Mouse (Mus musculus) neural tube, embryonic 13.5 days (tissue): ENCODE results near the gene Ly6g6d. TPM values are rescaled to one million over a fixed set of nuclear protein-coding genes. Genes with fewer than 3 reads are reported as not detected.

ENCODE experiments used
- ATAC-seq: fragments of 200-750 bp; cut with Nextera tagmentation; 2 replicates; pipeline ENCODE4 v1.8.0; 2017; ENCODE audit warnings: low read depth, mild to moderate bottlenecking, moderate TSS enrichment, moderate library complexity
- H3K27ac ChIP-seq: fragments of 300-500 bp; sonication (generic); replicated peaks from 2 replicates; pipeline ENCODE4 v1.5.1; 2015; ENCODE audit warnings: moderate library complexity, mild to moderate bottlenecking, inconsistent platforms
- H3K27me3 ChIP-seq: fragments of 300-500 bp; sonication (generic); 2 replicates; pipeline ENCODE4 v1.6.1; 2015; ENCODE audit warnings: mild to moderate bottlenecking, inconsistent platforms
- H3K36me3 ChIP-seq: fragments of 300-500 bp; sonication (generic); 2 replicates; pipeline ENCODE4 v1.6.1; 2015; ENCODE audit warnings: mild to moderate bottlenecking, inconsistent platforms
- H3K4me1 ChIP-seq: fragments of 300-500 bp; sonication (generic); replicated peaks from 2 replicates; pipeline ENCODE4 v1.6.1; 2015; ENCODE audit warnings: inconsistent platforms
- H3K4me2 ChIP-seq: fragments of 300-500 bp; sonication (generic); 2 replicates; pipeline ENCODE4 v1.6.1; 2015; ENCODE audit warnings: inconsistent platforms, mild to moderate bottlenecking, moderate library complexity
- H3K4me3 ChIP-seq: fragments of 300-500 bp; sonication (generic); 2 replicates; pipeline ENCODE4 v1.5.1; 2015; ENCODE audit warnings: mild to moderate bottlenecking, inconsistent platforms
- H3K9ac ChIP-seq: fragments of 300-500 bp; sonication (generic); 2 replicates; pipeline ENCODE4 v1.6.1; 2015; ENCODE audit warnings: moderate library complexity, mild to moderate bottlenecking, inconsistent platforms
- H3K9me3 ChIP-seq: fragments of 300-500 bp; sonication (generic); 2 replicates; pipeline ENCODE4 v1.6.1; 2016; ENCODE audit warnings: inconsistent platforms
- WGBS: fragments of 180-500 bp; shearing (Covaris S2); methylation state at CpG from one replicate; pipeline ENCODE4 v1.1.7; 2015; 5-methylcytosine and 5-hydroxymethylcytosine counted together
- polyA plus RNA-seq: library from polyadenylated mRNA; unstranded; fragments of >200 nt; fragmentation: Nextera tagmentation; extraction: Ambion mirVana; gene quantifications from 2 replicates; pipeline ENCODE4 v1.2.1, GENCODE M21; 2015

Gene Ly6g6d
- polyA plus RNA-seq, 1 experiment from 2014 or later: 0.95 TPM

DNA sequence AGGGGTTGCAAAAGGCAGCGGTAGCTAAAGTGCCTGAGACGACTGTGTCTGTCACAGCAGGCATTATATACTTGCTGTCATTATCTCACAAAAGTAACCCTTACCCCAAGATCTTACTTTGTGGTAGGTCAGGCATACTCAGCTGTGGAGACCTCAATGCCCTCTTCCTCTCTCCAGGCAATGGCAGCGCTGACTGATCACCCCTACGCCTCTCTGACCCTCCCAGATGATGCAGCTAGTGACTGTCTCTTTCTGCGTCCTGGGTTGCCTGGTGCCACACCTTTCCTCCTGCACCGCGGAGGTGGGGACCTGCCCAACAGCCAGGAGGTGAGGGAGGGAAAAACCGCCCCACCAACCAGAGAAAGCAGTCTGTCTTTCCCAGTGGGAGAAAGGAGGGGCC, 16.6 kb downstream of the Ly6g6d start:
- no peak overlapping the region for H3K4me3 ChIP-seq
- 78% methylated on average over 8 of the region's 8 CpGs for WGBS
- H3K27me3 ChIP-seq: peaks cover 36% of the 10 kb centered on the region
- H3K27ac ChIP-seq: no peak overlapping the region
- H3K4me1 ChIP-seq: peaks cover 43% of the 10 kb centered on the region
- no peaks in the 10 kb centered on the region for H3K9me3 ChIP-seq
- H3K4me2 ChIP-seq: no peak overlapping the region
- no peak overlapping the region for H3K9ac ChIP-seq
- ATAC-seq: no peak
- peaks cover 27% of the 10 kb centered on the region for H3K36me3 ChIP-seq

DNA sequence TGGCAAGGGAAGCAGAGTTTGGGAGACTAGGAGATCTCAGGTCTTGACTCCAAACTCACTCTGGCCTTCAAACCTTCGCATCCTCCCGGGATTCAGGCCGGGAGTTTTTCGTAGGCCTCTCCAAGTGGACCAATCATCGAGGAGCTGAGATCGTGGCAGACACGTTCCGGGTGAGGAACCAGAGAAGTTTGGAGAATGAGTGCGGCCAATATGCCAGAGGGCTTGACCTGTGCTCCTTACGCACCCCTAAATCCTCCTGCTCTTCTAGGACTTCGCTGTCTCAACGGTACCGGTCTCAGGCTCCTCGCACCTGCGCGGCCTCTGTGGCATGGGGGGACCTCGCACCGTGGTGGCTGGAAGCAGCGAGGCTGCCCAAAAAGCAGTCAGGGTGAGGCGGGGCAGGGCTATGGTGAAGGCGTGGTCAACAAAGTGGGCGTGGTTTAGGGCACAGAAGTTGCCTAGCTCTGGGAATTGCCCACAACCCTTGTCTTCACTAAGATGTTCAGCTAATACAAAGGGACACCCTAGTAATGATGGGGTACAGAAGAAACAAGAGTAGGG, 17.0 kb downstream of the Ly6g6d start:
- WGBS: 52% methylated on average over 22 of the region's 22 CpGs
- Histone ChIP-seq H3K4me3 (peak overlapping the region; percentile 79), H3K4me1 (peaks cover 43% of the 10 kb centered on the region), H3K4me2 (peak overlapping the region; percentile 94), H3K36me3 (peaks cover 32% of the 10 kb centered on the region), H3K27me3 (peaks cover 31% of the 10 kb centered on the region), H3K27ac (no peak overlapping the region), H3K9me3 (no peaks in the 10 kb centered on the region), H3K9ac (peak overlapping the region; percentile 87)
- no peak for ATAC-seq

DNA sequence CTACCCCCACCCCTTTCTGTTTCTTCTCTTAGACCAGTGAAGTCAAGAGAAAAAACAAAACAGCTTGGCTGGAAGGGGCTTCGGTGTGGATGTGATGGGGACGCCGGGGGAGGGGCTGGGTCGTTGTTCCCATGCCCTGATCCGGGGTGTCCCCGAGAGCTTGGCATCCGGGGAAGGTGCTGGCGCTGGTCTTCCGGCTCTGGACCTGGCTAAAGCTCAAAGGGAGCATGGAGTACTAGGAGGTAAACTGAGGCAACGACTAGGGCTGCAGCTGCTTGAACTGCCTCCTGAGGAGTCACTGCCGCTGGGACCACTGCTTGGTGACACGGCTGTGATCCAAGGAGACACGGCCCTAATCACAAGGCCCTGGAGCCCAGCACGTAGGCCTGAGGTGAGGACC, 17.8 kb downstream of the Ly6g6d start:
- ATAC-seq: no peak
- Histone ChIP-seq H3K27me3 (peaks cover 24% of the 10 kb centered on the region), H3K9me3 (no peaks in the 10 kb centered on the region), H3K4me1 (peaks cover 37% of the 10 kb centered on the region), H3K36me3 (peaks cover 36% of the 10 kb centered on the region), H3K27ac (no peak overlapping the region), H3K9ac (peak overlapping the region; percentile 87), H3K4me3 (peak overlapping the region; percentile 79), H3K4me2 (peak overlapping the region; percentile 94)
- whole genome bisulfite sequencing: 29% methylated on average over 14 of the region's 14 CpGs

DNA sequence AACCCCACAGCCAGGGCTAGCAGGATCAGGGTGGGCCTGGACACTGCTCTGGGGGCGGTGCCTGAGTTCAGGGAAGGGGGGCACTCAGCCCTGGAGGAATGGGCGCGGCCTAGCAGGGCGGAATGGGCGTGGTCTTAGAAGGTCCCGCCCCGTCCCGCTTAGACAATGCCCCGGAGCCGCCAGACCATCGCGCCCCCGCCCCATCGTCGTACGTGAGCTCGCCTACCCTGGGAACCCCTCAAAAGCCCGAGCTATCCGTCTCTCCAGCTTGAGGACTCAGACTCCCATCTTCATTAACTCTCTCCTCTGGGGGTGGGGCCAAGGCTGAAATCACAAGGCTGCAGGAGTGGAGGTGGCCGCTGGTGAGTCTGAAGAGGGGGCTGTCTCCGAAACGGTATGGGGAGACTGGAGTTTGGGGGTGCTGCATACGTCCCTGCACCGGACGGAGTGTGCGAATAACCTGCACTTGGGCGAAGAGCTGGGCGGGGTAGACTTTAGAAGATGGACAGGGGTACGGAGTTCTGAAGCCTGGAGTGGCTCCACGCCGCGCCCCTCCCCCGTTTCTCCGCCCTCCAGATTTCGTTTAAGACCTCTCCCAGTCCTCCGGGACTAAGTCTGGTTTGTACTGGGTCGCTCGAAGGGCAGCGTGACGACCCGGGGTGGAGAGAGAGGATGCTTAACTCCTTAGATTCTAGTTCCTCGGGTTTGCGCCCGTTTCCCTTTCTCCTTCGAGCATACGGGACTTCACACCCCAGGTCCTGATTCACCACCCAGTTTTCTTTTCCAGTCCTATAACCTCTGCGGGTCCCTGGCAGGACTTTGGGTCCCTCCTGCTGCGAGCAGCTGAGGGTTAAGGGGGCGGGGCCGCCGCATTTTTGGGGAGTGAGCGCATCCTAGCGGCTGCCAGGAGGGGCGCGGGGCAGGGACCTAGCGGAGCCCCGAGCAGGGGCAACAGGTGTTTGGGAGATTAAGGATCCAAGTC, 18.7 kb downstream of the Ly6g6d start, which contains the start of gene Ddah2:
Gene Ddah2, plus strand, starts transcription at position 125 of the 982 bp plus-strand sequence.
- Histone ChIP-seq H3K36me3 (peaks cover 38% of the 10 kb centered on the region), H3K27ac (peak within 1 kb of the TSS; percentile 87), H3K9ac (peak within 1 kb of the TSS; percentile 87), H3K4me3 (peak within 1 kb of the TSS; percentile 79), H3K4me2 (peak within 1 kb of the TSS; percentile 94), H3K4me1 (peaks cover 30% of the 10 kb centered on the region), H3K9me3 (no peaks in the 10 kb centered on the region), H3K27me3 (peaks cover 15% of the 10 kb centered on the region)
- WGBS: under 1% methylated on average over 57 of the region's 57 CpGs
- ATAC-seq: peak; percentile 94

DNA sequence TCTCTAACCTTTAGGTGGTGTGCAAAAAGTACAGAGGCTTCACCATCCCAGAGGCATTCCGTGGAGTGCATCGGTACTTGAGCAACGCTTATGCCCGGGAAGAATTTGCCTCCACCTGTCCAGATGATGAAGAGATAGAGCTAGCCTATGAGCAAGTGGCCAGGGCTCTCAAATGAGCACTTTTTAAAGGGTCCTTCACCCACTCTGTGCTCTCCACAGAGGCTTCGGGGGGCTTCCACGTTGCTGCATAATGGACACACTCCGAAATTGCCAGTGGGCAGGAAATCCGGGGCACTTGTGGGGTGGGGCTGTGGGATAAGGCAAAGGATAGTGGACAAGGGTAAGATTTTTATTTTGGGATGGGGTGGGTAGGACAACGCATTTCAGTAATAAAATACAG, 19.5 kb downstream of the Ly6g6d start:
- 67% methylated on average over 9 of the region's 9 CpGs for WGBS

DNA sequence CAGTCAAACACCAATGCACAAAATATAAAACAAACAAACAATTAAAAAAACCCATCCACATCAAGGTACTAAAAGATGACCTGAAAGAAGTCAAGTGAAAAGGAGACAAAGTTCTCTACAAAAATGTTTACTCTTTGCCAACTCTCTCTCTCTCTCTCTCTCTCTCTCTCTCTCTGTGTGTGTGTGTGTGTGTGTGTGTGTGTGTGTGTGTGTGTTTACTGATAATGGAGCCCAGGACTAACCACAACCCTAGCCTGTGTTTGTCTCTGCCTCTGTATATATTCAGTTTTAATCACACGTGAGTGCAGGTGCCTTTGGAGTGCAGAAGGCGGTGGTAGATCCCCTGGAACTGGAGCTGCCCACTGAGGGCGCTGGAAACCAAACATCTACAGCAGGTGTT, 20.8 kb downstream of the Ly6g6d start:
- H3K9me3 ChIP-seq: no peaks in the 10 kb centered on the region
- peaks cover 39% of the 10 kb centered on the region for H3K4me1 ChIP-seq
- H3K27me3 ChIP-seq: no peaks in the 10 kb centered on the region
- no peak overlapping the region for H3K4me3 ChIP-seq
- no peak for ATAC-seq
- H3K36me3 ChIP-seq: peaks cover 38% of the 10 kb centered on the region
- H3K27ac ChIP-seq: no peak overlapping the region
- H3K9ac ChIP-seq: no peak overlapping the region
- no peak overlapping the region for H3K4me2 ChIP-seq
- WGBS: 79% methylated on average over 3 of the region's 3 CpGs

More for the DNA sequence above, 19.5 kb downstream of the Ly6g6d start:
- Histone ChIP-seq H3K36me3 (peaks cover 41% of the 10 kb centered on the region), H3K4me3 (peak overlapping the region; percentile 79), H3K4me2 (peak overlapping the region; percentile 94), H3K9ac (peak overlapping the region; percentile 87), H3K27me3 (peaks cover 6% of the 10 kb centered on the region), H3K9me3 (no peaks in the 10 kb centered on the region), H3K27ac (peak overlapping the region; percentile 87), H3K4me1 (peaks cover 30% of the 10 kb centered on the region)
- 0 out of 2 replicates have a peak, but pooled peaks have one; percentile 0 for ATAC-seq

DNA sequence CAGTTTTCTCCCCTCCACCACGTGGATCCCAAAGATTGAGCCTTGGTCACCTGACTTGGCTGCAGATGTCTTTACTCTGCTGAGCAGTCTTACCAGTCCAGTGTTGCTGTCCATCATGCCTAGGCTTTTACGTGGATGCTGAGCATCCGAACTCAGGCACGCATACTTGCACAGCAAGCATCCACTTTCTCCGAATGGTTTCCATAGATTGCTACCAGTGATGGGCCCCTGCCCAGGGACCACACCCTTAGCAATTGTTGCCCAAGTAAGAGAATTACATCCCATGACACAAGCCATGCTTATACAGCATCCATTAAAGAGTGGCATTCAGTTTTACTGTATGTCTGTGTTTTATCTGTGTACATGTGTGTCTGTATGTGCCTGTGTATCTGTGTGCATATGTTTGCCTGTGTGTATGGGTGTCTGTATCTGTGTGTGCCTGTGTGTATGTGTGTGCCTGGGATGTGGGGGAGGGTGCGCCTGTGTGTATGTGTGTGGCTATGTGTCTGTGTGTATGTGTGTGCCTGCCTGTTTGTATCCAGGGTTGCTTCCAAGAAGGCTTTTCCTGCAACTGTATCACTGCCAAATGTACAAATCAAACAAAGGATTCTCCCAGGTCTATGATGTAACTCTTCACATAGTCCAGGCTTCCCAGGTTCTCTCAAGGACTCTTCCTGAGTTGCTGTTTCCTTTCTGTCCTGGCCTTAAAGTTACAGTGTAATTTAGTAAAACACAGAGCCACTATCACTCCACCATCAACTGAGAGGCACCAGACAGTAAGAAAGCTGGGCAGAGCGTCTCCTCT, 22.0 kb downstream of the Ly6g6d start:
- Histone ChIP-seq H3K27me3 (no peaks in the 10 kb centered on the region), H3K4me2 (no peak overlapping the region), H3K9ac (no peak overlapping the region), H3K36me3 (peaks cover 28% of the 10 kb centered on the region), H3K27ac (no peak overlapping the region), H3K4me3 (no peak overlapping the region), H3K4me1 (peaks cover 43% of the 10 kb centered on the region), H3K9me3 (no peaks in the 10 kb centered on the region)
- ATAC-seq: no peak
- 90% methylated on average over 7 of the region's 7 CpGs for WGBS

DNA sequence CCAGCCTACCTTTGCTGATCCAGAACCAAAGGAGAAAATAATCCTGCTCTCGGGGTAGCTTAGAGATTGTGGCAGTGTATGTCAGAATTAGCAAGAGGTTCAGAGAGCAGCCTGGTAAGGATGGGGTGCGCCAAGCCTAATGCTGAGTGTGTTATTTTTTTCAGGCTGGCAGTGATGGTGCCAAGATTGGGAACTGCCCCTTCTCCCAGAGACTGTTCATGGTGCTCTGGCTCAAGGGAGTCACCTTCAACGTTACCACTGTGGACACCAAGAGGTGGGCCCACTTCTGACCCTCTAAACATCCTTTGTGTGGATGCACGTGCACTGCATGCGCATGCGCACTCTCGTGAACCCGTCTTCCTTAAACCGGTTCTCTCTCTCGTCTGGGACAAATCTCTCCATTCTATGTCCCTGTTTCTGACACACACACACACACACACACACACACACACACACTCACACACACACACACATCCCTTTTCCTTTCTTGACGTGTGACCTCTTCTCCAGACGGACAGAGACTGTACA, 25.5 kb downstream of the Ly6g6d start:
- Histone ChIP-seq H3K36me3 (peaks cover 23% of the 10 kb centered on the region), H3K4me2 (peak overlapping the region; percentile 64), H3K9ac (peak overlapping the region; percentile 78), H3K27me3 (no peaks in the 10 kb centered on the region), H3K4me1 (peaks cover 44% of the 10 kb centered on the region), H3K4me3 (peak overlapping the region; percentile 45), H3K27ac (peak overlapping the region; percentile 95), H3K9me3 (no peaks in the 10 kb centered on the region)
- no peak for ATAC-seq
- WGBS: 86% methylated on average over 12 of the region's 12 CpGs

DNA sequence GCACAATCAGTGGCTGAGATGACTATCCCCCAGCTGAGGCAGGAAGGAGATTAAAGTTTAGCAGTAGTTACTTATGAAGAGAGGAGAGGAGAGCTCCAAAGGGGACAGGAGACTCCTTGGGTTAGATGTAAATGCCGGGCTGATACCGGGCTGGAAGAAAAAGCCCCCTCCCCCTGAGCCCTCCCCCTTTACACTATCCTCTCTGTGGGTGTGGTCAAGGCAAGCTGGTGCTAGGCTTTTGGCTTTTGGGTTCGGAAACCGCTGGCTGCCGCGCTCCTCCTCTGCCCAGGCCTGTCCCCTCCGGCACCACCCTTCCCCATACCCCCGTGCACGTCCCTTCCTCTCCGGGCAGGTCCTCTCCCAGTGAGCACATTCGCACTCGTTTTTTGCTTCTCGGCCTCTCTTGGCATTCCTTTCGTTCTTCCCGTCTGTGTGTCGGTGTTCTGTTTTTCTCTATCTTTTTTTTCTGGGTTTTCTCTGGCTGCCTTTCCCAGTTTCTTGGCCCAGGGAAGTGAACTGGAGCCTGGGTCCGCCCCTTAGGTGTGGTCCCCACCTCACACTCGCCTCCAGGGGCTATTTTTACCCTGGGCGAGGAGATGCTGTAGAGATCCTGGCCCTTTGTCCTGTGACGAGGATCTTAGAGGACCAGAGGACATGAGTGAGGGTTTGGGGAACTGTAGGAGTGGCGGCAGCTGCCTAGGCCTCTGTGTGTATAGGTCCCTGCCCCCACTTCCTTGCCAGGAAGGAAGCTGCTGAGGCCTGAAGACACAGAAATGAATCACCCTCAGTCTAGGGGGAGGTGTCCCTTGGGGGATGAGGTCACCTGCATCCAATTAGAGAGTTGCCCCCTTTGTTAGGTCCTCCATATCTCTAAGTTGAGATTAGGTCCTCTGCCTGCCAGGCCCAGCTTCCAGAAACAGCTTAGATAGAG, 26.4 kb downstream of the Ly6g6d start:
- Histone ChIP-seq H3K27ac (peak overlapping the region; percentile 95), H3K4me3 (peak overlapping the region; percentile 45), H3K9me3 (no peaks in the 10 kb centered on the region), H3K27me3 (no peaks in the 10 kb centered on the region), H3K9ac (peak overlapping the region; percentile 78), H3K4me2 (peak overlapping the region; percentile 64), H3K4me1 (peaks cover 49% of the 10 kb centered on the region), H3K36me3 (peaks cover 23% of the 10 kb centered on the region)
- ATAC-seq: peak; percentile 57
- 2% methylated on average over 21 of the region's 21 CpGs for WGBS

DNA sequence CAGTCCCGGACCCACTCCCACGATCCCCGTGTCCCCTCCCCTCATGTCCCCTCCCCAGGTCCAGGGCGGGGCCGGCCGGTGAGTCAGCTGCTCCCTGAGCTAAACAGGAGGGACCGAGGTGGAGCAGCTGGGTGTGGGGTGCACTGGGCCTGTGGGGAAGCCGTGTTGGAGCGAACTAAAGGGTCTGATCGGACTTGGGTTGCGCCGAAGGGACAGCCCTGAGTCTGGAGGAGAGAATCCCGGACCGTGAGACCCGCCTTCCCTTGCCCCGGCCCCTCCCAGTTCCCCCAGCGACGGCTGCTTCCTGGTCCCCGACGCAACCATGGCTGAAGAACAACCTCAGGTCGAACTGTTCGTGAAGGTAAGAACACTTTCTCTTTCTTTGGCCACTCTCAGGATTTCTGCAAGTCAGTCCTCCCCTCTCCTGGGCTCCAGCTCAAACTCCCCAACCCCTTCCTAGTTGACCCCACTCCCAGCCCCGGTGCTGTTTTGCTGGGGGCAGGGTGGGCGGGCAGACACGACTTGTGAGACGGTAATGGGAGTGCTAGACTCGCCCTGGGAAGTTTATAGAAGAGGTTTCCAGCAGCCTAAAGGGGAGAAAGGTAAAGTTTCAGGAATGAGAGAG, 27.6 kb downstream of the Ly6g6d start:
- Histone ChIP-seq H3K27ac (peak overlapping the region; percentile 95), H3K36me3 (peaks cover 13% of the 10 kb centered on the region), H3K4me2 (peak overlapping the region; percentile 64), H3K4me3 (peak overlapping the region; percentile 45), H3K27me3 (no peaks in the 10 kb centered on the region), H3K9ac (peak overlapping the region; percentile 78), H3K9me3 (no peaks in the 10 kb centered on the region), H3K4me1 (peaks cover 58% of the 10 kb centered on the region)
- WGBS: 1% methylated on average over 27 of the region's 27 CpGs
- peak; percentile 15; the same call in 1 of the 2 replicates for ATAC-seq
